Mouse (Mus musculus) splenic B cell, adult 2 months (primary cell): ENCODE measurements around the gene Bad.

ENCODE experiments used
- DNase-seq: peaks from one replicate; pipeline ENCODE4 v3.0.0-alpha.2; 2011; ENCODE audit warnings: low read depth, low spot score
- H3K27me3 ChIP-seq: 2 replicates; pipeline ENCODE4 v1.6.1; 2012; ENCODE audit warnings: mild to moderate bottlenecking, low read length, moderate library complexity, mixed read lengths; ENCODE audit not compliant: control insufficient read depth, poor library complexity, insufficient read depth, severe bottlenecking
- H3K36me3 ChIP-seq: 2 replicates; pipeline ENCODE4 v1.6.1; 2012; ENCODE audit warnings: mild to moderate bottlenecking, low read length, moderate library complexity, mixed read lengths; ENCODE audit not compliant: control insufficient read depth, poor library complexity, insufficient read depth, severe bottlenecking

Bad gene

DNA sequence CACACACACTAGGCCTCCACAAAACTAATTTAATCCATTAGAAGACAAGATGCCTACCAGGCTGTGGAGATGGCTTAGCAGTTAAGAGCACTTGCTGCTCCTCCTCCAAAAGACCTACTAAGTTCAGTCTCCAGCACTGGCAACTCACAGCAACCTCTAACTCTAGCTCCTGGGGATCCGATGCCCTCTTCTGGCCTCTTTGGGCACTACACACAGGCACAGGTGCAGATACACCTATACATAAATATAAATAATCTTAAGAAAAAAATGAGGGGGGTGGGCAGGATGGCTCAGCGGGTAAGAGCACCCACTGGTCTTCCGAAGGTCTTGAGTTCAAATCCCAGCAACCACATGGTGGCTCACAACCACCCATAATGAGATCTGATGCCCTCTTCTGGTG, 5.4 kb upstream of the Bad start:
- no peaks in the 10 kb centered on the region for H3K27me3 ChIP-seq
- no peaks in the 10 kb centered on the region for H3K36me3 ChIP-seq
- peak; percentile 63 for DNase-seq

DNA sequence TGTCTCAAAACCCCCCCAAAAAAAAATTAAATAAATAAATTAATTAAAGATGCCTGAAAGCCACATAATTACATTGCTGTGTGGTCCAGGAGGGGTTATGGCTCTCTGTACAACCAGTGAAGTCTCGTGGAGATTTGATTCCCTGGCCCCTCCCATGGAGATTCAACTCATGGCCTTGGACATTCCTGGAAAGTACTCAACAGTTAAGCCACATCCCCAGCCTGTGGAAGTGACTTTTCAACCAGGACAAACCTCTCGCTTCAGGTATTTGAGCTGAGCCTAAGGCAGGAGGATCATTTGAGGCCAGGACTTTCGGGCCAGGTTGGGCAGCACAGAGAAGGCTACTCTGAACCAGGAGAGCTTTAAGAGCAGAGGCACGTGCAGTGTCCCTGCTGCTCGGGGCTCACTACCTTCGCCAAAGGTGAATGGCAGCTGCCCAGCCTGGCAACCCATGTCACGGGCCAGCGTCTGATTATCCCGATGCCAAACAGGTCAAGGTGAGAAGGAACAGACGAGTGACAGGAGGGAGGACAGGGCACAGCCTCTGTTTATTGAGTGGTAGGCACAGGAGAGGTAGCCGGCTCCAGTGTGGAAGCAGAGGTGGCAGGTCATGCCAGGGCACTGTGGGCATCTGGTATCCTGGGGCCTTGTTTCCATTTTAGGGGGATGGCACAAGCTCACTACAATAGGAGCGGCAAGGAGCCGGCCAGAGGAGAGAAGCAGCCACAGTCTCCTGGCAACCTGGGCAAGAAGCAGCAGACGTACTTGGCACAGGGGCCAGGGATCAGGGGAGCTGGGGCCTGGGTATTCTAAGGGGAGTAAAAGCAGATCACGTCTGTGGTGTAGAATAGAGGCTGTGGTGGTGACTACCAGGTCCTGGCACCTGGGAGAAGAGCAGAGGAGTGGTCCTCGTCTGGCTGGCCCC, 3.9 kb upstream of the Bad start:
- no peaks in the 10 kb centered on the region for H3K27me3 ChIP-seq
- no peaks in the 10 kb centered on the region for H3K36me3 ChIP-seq
- DNase-seq: no peak

GRCm38 (mm10) chr19:6939106-6940002, 2.3 kb upstream of the Bad start:
- Histone ChIP-seq H3K36me3 (no peaks in the 10 kb centered on the region), H3K27me3 (no peaks in the 10 kb centered on the region)
- no peak for DNase-seq

- Histone ChIP-seq H3K27me3 (no peaks in the 10 kb centered on the region), H3K36me3 (no peaks in the 10 kb centered on the region)
- DNase-seq: no peak
Observed at GRCm38 (mm10) chr19:6940396-6941351, 987 bp upstream of the Bad start.

GRCm38 (mm10) chr19:6942249-6942691, 609 bp downstream of the Bad start, which contains the start of gene Gpr137:
Gpr137 (minus strand) TSS chr19:6942480.
- Histone ChIP-seq H3K27me3 (no peaks in the 10 kb centered on the region), H3K36me3 (no peaks in the 10 kb centered on the region)
- DNase-seq: peak; percentile 89

GRCm38 (mm10) chr19:6942764-6943163, 1.1 kb downstream of the Bad start:
- no peaks in the 10 kb centered on the region for H3K36me3 ChIP-seq
- DNase-seq: no peak
- no peaks in the 10 kb centered on the region for H3K27me3 ChIP-seq

DNA sequence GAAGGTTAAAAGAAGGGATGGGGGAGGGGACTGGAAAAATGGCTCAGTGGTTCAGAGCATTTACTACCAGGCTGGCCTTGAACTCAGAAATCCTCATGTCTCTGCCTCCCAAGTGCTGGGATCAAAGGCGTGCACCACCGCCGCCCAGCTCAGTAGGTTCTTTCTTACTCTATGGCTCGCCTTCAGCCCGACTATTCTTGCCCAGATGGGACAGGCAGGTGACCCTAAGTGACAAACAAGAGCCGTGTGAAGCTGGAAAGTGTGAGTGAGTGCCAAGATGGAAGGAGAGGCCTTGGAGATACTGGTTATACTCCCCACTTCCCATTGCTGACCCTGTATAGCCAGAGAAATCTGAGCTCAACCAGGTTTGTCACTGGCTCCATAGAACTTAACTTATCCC, 2.0 kb downstream of the Bad start:
- H3K36me3 ChIP-seq: no peaks in the 10 kb centered on the region
- H3K27me3 ChIP-seq: no peaks in the 10 kb centered on the region
- no peak for DNase-seq

DNA sequence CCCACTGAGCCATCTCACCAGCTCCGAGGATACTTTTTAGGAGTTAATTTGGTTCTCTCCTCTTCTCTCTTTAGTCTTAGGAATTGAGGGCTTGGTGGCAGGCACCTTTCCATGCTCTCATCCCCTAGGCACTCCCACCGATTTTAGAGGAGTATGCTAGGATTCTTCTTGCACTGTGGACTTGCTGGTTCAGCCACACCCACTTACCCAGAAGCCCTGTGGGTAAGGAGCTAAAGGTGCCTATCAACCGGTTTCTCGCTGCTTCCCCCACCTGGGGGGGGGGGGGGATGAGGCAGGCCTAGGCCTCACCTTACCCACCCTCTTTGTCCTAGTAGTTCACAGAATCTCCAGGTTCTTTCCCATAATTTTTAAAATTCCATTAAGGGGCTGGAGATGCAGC, 6.1 kb downstream of the Bad start:
- no peaks in the 10 kb centered on the region for H3K36me3 ChIP-seq
- no peaks in the 10 kb centered on the region for H3K27me3 ChIP-seq
- no peak for DNase-seq

GRCm38 (mm10) chr19:6948186-6948585, 6.5 kb downstream of the Bad start:
- H3K36me3 ChIP-seq: no peaks in the 10 kb centered on the region
- H3K27me3 ChIP-seq: no peaks in the 10 kb centered on the region
- DNase-seq: no peak

- H3K36me3 ChIP-seq: no peaks in the 10 kb centered on the region
- no peak for DNase-seq
- no peaks in the 10 kb centered on the region for H3K27me3 ChIP-seq
Observed at GRCm38 (mm10) chr19:6949532-6949931, 7.9 kb downstream of the Bad start.

DNA sequence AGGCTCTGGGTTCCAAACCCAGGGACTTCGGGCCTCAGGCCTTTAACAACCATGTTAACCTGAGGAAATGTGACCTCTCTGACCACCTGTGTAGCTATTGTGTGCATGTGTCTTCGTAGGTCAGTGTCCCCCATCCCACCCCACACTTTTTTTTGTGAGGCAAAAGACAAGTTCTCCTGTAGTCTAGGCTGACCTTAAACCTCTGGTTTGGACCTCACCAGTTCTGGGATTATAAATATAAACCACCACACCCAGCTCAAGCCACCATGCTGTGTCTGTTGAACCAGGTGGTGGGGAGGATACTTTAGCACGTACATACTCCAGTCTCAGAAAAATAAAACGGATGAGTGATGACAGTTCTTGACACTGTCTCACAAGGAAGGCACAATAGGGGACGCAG, 8.3 kb downstream of the Bad start:
- Histone ChIP-seq H3K27me3 (no peaks in the 10 kb centered on the region), H3K36me3 (no peaks in the 10 kb centered on the region)
- DNase-seq: no peak

- DNase-seq: peak; percentile 30
Observed at GRCm38 (mm10) chr19:6950613-6951153, 9.0 kb downstream of the Bad start.

GRCm38 (mm10) chr19:6951381-6951968, 9.8 kb downstream of the Bad start:
- peak; percentile 62 for DNase-seq
- Histone ChIP-seq H3K36me3 (no peaks in the 10 kb centered on the region), H3K27me3 (no peaks in the 10 kb centered on the region)

More at GRCm38 (mm10) chr19:6950613-6951153, 9.0 kb downstream of the Bad start:
- Histone ChIP-seq H3K36me3 (no peaks in the 10 kb centered on the region), H3K27me3 (no peaks in the 10 kb centered on the region)
